Mouse (Mus musculus) limb, embryonic 11.5 days (tissue): ENCODE measurements at regions not wholly inside any gene's neighbourhood (a gene's known extent, or its start where the extent isn't known, plus 50 kb on each side); places are given as distances from the start of the nearest gene placed in this dataset.

Experiments
- ATAC-seq: fragments of 200-750 bp; cut with Nextera tagmentation; 2 replicates; pipeline ENCODE4 v1.8.0; 2017; ENCODE audit warnings: low read depth; ENCODE audit not compliant: insufficient number of reproducible peaks, low FRiP score, low TSS enrichment
- DNase-seq: peaks from one replicate; pipeline ENCODE4 v3.0.0-alpha.2; 2015; ENCODE audit warnings: low spot score
- H3K27ac ChIP-seq: fragments of 300-500 bp; sonication (generic); replicated peaks from 2 replicates; pipeline ENCODE4 v1.5.1; 2014; ENCODE audit warnings: low read depth, mild to moderate bottlenecking, low read length
- H3K27me3 ChIP-seq: fragments of 300-500 bp; sonication (generic); 2 replicates; pipeline ENCODE4 v1.6.1; 2014; ENCODE audit warnings: mild to moderate bottlenecking, low read length, mixed read lengths; ENCODE audit not compliant: control insufficient read depth, insufficient read depth
- H3K36me3 ChIP-seq: fragments of 300-500 bp; sonication (generic); 2 replicates; pipeline ENCODE4 v1.6.1; 2014; ENCODE audit warnings: mild to moderate bottlenecking, low read length, moderate library complexity, mixed read lengths; ENCODE audit not compliant: control insufficient read depth, insufficient read depth
- H3K4me1 ChIP-seq: fragments of 300-500 bp; sonication (generic); 2 replicates; pipeline ENCODE4 v1.6.1; 2014; ENCODE audit warnings: low read length, mixed read lengths; ENCODE audit not compliant: control insufficient read depth, insufficient read depth
- H3K4me2 ChIP-seq: fragments of 300-500 bp; sonication (generic); 2 replicates; pipeline ENCODE4 v1.6.1; 2014; ENCODE audit warnings: low read depth, mild to moderate bottlenecking, moderate library complexity; ENCODE audit not compliant: severe bottlenecking
- H3K4me3 ChIP-seq: fragments of 300-500 bp; sonication (generic); 2 replicates; pipeline ENCODE4 v1.5.1; 2014; ENCODE audit warnings: low read depth, low read length
- H3K9ac ChIP-seq: fragments of 300-500 bp; sonication (generic); 2 replicates; pipeline ENCODE4 v1.6.1; 2014; ENCODE audit warnings: mild to moderate bottlenecking, low read length
- H3K9me3 ChIP-seq: fragments of 300-500 bp; sonication (generic); 2 replicates; pipeline ENCODE4 v1.6.1; 2016; ENCODE audit warnings: low read length; ENCODE audit not compliant: control insufficient read depth
- WGBS: fragments of 180-500 bp; shearing (Covaris S2); extraction: QIAGEN DNeasy Blood & Tissue Kit; methylation state at CpG from one replicate; pipeline ENCODE4 v1.1.7; 2014; 5-methylcytosine and 5-hydroxymethylcytosine counted together

DNA sequence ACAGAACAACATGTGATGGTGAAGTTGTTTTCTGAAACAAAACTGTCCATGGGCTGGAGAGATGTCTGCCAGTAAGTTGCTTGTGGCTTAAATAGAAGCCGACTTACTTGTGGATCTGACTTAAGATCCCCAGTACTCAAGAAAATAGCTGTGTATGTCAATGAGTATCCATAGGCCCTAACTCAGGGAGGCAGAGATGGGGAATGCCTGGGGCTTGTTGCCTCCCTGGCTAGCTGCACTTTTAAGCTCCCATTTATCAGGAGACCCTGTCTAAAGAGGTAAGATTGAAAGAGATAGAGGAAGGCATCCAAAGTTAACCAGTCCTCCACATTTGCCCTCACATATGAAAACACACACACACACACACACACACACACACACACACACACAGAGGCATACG, 167.8 kb upstream of the Irx1 start:
- Histone ChIP-seq H3K4me2 (no peak overlapping the region), H3K4me3 (no peak overlapping the region), H3K4me1 (peaks cover 3% of the 10 kb centered on the region; the same call in 1 of the 2 replicates), H3K27ac (no peak overlapping the region), H3K36me3 (no peaks in the 10 kb centered on the region), H3K9ac (no peak overlapping the region), H3K27me3 (no peaks in the 10 kb centered on the region), H3K9me3 (no peaks in the 10 kb centered on the region)
- no peak for DNase-seq
- 91% methylated on average over 2 of the region's 2 CpGs for WGBS
- no peak for ATAC-seq

DNA sequence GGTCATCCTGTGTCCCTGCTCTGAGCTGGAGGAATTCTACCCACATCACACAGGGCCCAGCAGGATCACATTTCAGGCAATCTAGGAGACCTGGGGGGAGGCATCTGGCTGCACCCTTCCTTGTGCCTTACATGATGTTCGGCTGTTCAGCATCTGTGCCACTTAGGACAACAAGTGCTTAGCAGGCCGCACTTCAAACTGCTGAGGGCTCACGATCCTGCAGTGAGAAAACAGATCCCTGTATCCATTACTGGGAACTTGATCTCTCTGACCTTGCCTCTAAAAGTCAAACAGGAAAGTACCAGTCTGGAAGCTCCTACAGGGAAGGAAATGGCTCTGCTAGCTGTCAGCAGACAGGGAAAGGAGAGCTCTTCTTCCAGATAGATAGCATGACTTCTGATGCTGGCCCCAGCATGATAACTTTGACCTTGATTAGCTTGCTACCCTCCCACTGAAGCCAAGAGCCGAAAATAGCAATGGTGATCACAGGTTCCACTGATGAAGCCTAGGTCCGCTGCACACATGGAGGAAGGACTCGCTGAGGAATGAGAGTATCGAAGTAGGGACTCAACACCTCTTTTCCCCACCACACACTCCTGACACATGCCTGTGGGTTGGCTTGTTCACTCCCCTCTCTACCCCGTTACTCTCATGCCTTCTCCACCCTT, 170.7 kb upstream of the Irx1 start:
- WGBS, result 52% methylated on average over 8 of the region's 8 CpGs

DNA sequence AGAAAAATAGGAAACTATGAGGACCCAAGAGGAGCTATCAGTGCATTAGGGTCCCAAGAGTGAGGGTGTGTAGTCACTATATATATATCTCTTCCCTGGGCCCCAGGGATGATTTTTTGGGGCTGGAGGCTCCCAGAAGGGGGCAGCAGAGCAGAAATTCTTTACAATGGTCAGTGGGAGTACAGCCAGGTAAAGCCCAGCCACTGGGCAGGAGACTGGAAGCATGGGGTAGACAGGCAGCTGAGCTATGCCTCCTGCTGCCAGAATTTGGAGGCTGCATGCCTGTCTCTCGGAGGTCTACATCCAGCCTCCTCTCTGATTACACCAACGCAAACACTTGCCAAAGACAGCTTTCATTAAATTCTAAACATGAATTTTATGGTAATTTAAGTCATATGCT, 202.7 kb upstream of the Irx1 start:
- Histone ChIP-seq H3K4me2 (no peak overlapping the region), H3K27ac (no peak overlapping the region), H3K36me3 (no peaks in the 10 kb centered on the region), H3K4me3 (no peak overlapping the region), H3K9me3 (no peaks in the 10 kb centered on the region), H3K9ac (no peak overlapping the region), H3K27me3 (no peaks in the 10 kb centered on the region), H3K4me1 (no peaks in the 10 kb centered on the region)
- WGBS, result 53% methylated on average over 2 of the region's 2 CpGs
- ATAC-seq (no peak), DNase-seq (no peak)

More for the DNA sequence above, 170.7 kb upstream of the Irx1 start:
- H3K27ac ChIP-seq, result no peak overlapping the region
- no peak overlapping the region for H3K4me3 ChIP-seq
- H3K9ac ChIP-seq, result no peak overlapping the region
- no peaks in the 10 kb centered on the region for H3K9me3 ChIP-seq
- no peaks in the 10 kb centered on the region for H3K27me3 ChIP-seq
- no peak for ATAC-seq
- H3K36me3 ChIP-seq, result no peaks in the 10 kb centered on the region
- peaks cover 3% of the 10 kb centered on the region; the same call in 1 of the 2 replicates for H3K4me1 ChIP-seq
- DNase-seq, result peak; percentile 31
- no peak overlapping the region for H3K4me2 ChIP-seq

DNA sequence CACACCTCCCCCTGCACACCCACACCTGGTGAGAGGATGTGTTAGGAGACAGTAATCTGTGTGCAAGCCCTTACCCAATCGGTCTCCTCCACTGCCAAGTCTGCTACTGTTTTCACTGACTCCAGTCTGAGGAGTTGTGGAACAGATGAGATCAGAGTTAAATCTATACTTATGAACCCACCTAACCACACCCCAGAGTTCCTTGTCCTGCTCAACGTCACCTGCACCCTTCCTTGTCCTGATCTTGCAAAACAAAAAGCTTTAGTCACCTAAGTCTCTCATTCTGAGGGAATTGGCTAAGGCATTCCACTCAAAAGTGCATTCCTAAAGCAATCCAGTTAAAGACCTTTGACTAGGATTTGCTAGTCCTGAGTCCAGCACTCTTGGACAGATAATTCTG, 203.9 kb upstream of the Irx1 start:
- ATAC-seq (no peak), DNase-seq (no peak)
- H3K36me3 ChIP-seq, result no peaks in the 10 kb centered on the region
- no peak overlapping the region for H3K4me3 ChIP-seq
- WGBS, result 80% methylated on average over 2 of the region's 2 CpGs
- no peak overlapping the region for H3K4me2 ChIP-seq
- H3K4me1 ChIP-seq, result no peaks in the 10 kb centered on the region
- no peaks in the 10 kb centered on the region for H3K9me3 ChIP-seq
- H3K9ac ChIP-seq, result no peak overlapping the region
- no peak overlapping the region for H3K27ac ChIP-seq
- H3K27me3 ChIP-seq, result no peaks in the 10 kb centered on the region

DNA sequence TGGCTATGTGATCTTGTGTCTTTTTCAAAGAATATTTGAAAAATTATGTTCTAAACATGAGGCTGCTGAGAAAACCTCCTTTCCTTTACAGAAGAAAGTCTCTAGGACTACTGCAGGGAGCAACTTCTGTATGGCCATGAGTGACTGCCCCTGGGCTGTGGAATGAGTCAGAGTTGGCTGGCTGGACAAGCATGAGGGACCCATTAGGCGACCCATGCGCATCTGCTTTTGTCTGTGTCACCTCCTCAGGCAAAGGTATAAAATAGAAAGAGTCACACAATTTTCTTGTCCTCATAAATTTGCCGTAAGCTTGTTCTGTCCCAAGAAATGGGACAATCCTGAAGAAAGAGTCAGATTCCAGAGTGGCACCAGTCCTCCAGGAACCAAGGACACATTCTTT, 220.1 kb upstream of the Irx1 start:
- WGBS, result 70% methylated on average over 3 of the region's 3 CpGs
- Histone ChIP-seq H3K4me1 (no peaks in the 10 kb centered on the region), H3K9me3 (no peaks in the 10 kb centered on the region), H3K36me3 (no peaks in the 10 kb centered on the region), H3K27me3 (no peaks in the 10 kb centered on the region), H3K4me2 (no peak overlapping the region), H3K9ac (no peak overlapping the region), H3K27ac (no peak overlapping the region), H3K4me3 (no peak overlapping the region)
- no peak for DNase-seq
- ATAC-seq, result no peak

DNA sequence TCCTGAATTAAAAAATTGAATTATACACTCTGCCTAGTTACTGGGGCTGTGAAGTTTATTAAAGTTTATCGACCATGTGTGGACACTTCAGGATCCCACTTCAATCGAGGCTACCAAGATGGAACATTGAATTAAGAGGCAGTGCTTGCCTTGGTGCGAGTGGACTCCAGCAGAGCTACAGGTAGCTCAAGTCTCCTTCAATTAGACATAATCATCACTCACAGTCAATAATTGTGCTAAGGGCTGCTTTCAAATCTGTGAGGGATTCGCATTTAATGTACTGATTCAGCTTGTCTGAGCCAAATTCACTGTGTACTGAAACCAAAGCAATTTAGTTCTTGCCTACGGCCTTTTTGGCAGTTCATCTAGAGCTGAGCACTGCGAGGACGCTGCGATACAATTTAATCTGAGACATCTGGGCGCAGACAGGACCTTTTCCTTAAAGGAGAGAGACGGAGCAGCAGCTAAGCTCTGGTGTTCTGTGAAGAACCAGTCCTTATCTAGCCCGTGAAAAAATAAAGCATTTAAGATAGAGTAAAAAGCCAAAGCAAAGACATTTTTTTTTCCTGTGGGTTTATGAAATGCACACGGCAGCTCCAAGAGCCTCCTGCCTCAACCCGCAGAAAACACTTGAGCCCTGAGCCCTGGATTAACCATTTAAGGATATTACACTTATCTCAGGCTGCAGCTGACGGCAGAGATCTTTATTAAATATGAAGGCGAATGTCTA, 220.8 kb upstream of the Irx1 start:
- Histone ChIP-seq H3K27me3 (no peaks in the 10 kb centered on the region), H3K4me1 (no peaks in the 10 kb centered on the region), H3K4me3 (no peak overlapping the region), H3K27ac (no peak overlapping the region), H3K4me2 (no peak overlapping the region), H3K9ac (no peak overlapping the region), H3K36me3 (no peaks in the 10 kb centered on the region), H3K9me3 (no peaks in the 10 kb centered on the region)
- DNase-seq (no peak), ATAC-seq (no peak)
- 52% methylated on average over 15 of the region's 15 CpGs for WGBS

DNA sequence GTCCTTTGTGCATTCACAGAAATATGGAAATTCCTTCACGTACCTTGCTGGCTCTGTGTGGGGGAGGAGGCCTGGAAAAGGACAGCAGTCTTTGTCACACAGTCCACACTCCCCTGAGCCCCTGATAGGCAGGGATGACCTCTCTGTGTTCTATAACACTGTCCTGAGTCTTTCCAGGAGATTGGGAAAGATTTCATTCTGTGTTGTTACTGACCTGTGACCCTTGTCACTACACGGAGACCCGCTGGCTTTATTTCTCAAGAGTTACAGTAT, 221.3 kb upstream of the Irx1 start:
- ATAC-seq (no peak), DNase-seq (no peak)
- Histone ChIP-seq H3K4me3 (no peak overlapping the region), H3K4me2 (no peak overlapping the region), H3K36me3 (no peaks in the 10 kb centered on the region), H3K27ac (no peak overlapping the region), H3K27me3 (no peaks in the 10 kb centered on the region), H3K4me1 (no peaks in the 10 kb centered on the region), H3K9ac (no peak overlapping the region), H3K9me3 (no peaks in the 10 kb centered on the region)
- WGBS, result 89% methylated on average over 3 of the region's 3 CpGs

DNA sequence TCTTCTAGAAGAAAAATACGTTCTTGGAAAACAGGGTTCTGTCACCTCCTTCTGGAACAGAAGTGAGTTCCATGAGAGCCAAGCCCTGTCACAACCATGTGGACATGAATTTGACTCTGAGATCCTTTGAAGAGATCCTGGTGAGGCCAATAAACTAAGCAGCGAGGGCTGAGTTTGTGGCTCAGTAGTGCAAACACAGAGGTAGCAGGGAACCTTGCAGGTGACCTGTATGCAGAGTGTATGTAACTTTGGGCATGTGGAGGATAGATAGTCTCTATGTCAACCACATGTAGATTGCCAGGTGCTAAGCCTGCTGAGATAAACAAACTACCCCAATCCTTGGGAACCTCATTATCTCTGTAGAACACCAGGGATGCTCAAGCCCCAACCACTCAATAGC, 232.4 kb upstream of the Irx1 start:
- Histone ChIP-seq H3K27ac (no peak overlapping the region), H3K4me2 (no peak overlapping the region), H3K9me3 (no peaks in the 10 kb centered on the region), H3K27me3 (no peaks in the 10 kb centered on the region), H3K36me3 (no peaks in the 10 kb centered on the region), H3K9ac (no peak overlapping the region), H3K4me1 (no peaks in the 10 kb centered on the region), H3K4me3 (no peak overlapping the region)
- ATAC-seq (no peak), DNase-seq (no peak)
- 90% methylated on average over 2 of the region's 2 CpGs for WGBS
